Mouse (Mus musculus): ENCODE data around the gene Unc13a.

Unc13a gene

DNA sequence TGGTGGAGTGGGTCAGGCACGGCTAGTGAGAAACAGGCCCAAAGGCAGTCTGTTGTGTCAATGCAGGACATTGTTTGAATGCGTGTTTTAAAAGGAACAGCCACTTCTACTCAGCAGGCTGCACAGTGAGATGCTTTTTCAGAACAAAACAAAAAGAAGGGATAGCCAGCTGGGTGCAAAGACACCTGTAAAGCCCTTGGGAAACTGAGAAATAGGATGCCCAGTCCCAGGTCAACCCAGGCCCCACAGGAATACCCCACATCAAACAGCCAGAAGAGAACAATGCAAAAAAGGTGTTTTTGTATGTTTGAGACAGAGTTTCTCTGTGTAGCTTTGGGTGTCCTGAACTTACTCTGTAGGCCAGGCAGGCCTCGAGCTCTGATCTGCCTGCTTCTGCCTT lies 82.8 kb downstream of the Unc13a start:
- no peak for DNase-seq (ENCODE audit: low spot score in 2 of 2)

DNA sequence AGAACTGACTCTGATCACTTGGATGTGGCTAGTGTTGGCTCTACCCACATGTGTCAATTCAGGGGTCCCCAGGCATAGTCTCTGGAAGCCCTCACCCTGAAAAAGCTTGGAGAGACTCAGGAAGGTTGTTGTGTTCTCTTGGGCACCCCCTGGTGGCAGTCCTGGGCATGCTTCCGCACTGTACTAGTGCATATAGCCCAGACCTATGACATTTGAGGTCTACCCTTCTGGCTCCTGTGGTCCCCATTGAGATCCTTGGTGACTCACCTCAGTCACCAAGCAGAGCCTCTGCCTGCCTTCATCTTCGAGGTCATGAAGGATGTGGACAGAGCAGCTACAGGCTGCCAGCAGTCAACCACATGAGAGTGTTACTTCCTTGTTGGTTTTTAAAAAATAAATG lies 84.7 kb downstream of the Unc13a start:
- peak in 1 of 2 experiments; percentile 46 for DNase-seq (ENCODE audit: low spot score in 2 of 2)

DNA sequence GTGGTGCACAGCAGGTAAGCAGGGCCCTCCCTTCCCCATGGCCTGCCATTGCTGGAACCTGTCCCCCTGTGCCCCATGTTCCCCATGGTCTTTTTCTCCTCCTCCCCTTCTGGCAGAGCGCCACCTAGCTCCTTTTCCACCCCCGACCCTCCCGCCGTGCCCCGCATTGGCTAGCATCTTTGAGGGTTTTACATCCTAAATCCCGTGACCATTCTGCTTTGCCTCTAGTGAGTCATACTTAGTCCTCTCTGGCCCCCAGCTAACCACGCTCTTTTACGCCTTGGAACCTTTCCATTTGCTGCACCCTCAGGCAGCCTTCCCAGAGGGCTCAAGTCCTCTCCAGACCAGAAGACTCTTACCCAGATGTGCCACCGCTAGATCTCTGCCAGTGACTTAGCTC lies 91.4 kb downstream of the Unc13a start:
- DNase-seq (ENCODE audit: low spot score in 2 of 2), result no peak

DNA sequence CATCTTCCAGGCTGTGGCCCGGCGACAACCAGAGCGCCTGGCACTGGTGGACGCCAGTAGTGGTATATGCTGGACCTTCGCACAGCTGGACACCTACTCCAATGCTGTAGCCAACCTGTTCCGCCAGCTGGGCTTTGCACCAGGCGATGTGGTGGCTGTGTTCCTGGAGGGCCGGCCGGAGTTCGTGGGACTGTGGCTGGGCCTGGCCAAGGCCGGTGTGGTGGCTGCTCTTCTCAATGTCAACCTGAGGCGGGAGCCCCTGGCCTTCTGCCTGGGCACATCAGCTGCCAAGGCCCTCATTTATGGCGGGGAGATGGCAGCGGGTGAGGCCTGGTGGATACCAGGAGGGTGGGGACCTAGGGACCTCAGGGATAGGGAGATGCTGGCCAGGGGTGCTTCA lies 92.1 kb downstream of the Unc13a start:
- no peak for DNase-seq (ENCODE audit: low spot score in 2 of 2)

DNA sequence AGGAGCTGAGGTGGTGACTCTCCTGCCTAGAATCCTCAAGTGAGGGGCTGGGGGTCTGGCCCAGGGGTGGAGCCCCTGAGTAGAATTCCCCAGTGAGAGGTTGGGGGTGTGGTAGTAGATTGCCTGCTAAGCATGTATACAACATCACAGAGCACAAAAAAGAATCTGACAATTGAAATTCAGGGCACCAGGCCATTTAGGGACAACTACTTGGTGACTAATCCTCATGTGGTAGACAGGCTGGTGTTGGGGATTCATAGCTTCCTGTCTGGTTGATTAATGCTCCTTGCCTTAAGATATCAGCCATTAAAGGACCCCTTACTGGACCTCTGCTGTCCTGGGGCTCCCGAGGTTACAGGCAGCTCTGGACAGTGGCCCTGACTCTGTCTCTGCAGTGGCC lies 92.5 kb downstream of the Unc13a start:
- DNase-seq (ENCODE audit: low spot score in 2 of 2), result no peak

DNA sequence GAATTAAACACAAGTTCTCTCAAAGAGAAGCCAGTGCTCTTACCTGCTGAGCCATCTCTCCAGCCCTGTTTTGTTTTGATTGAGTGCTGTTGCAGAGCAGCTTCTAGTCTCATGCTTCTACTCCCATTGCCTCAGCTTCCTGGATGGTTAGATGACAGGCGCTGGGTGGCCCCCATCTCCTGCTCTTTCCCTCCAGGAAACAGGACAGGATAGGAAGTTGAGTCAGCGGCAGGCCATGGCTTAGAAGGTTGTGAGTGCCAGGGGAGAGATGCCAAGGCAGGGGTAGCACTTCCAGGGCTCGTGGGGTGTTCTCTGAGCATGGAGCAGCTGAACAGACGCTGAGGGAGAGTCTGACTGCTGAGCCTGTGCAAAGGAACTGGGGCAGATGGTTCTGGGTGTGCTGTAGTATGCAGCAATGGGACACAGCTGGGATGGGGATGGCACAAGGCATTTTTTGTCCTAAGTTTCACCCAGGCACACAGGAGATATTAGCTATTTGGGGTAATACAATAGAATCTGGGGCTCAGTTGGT lies 93.6 kb downstream of the Unc13a start:
- DNase-seq (ENCODE audit: low spot score in 2 of 2), result no peak

DNA sequence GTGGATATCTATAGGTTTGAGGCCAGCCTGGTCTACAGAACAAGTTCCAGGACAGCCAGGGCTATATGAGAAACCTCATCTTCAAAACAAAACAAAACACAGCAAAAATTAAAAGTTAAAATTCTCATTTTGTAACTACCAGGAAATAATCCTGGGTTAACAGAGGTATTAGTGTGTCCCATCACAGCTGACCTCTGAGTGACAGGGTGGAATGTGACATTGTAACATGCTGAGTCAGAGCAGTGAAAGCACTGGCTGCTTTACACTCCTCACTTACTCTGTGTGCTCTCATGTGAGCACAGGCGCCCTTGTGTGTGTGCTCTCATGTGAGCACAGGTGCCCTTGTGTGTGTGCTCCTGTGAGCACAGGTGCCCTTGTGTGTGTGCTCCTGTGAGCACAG lies 96.5 kb downstream of the Unc13a start:
- no peak for DNase-seq (ENCODE audit: low spot score in 2 of 2)

DNA sequence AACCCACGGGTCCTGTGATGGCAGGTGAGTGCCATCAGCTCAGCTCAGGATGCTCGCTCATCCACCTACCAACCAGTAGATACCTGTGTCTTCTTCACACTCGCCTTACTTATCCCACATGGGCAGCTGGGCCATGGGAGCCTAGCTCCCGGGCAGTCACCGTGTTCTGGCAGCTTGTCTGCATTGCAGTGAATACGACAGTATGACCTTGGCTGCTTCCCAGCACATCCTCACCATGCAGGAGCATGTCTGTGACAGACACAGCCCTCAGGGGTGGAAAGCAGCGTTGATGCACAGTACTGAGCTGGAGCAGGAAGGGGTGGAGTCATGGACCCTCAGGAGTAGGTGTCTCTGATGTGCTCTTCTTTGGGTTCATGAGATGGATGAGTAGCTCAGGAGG lies 97.1 kb downstream of the Unc13a start:
- no peak for DNase-seq (ENCODE audit: low spot score in 2 of 2)

All from spleen, postnatal 36 days (tissue).